Mouse (Mus musculus): Measurements from ENCODE around the gene Prep.

The Prep gene

DNA sequence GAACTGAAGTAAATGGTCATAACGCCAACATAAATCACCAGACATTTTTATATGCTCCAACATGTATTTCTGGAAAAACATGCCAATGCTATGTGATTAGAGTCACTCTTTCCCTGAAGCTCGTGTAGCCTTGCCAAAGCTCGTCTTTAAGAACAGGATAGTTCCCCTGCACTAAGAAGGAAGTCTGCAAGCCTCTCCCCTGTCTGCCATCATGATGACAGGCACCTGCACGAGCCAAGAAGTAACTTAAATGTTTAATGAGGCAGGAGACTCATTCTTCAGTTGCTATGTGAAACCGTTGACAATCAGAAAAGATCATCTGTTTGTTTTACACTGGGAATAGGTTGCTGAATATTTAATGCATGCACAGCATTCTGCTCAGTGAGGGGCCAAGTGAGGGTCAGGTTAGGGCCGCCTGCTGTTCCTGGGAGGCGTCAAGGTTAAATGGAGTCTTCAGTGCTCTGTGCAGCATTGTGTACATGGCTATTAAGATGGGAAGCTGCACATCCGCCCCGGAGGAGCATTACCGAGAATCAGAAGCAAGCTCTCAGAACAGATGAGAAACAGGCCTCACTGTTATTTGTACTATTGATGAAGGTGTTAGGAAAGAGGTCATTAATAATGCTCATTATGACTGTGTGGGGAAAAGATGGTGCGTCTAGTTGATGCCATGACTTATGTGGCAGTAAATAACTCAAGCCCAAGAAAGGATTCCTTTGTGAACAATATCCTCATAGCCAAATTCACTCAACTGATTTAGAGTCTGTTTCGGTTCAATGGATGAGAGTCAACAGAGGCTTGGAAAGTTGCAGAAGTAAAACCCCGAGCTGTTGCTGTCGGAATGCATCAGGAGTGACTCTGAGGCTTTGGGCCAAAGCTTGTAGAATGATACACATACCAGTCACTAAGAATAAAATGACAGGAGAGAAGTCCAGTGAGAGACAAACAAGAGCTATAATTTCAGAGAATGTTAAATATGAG lies 126.6 kb downstream of the Prep start:
- DNase-seq, result no peak

DNA sequence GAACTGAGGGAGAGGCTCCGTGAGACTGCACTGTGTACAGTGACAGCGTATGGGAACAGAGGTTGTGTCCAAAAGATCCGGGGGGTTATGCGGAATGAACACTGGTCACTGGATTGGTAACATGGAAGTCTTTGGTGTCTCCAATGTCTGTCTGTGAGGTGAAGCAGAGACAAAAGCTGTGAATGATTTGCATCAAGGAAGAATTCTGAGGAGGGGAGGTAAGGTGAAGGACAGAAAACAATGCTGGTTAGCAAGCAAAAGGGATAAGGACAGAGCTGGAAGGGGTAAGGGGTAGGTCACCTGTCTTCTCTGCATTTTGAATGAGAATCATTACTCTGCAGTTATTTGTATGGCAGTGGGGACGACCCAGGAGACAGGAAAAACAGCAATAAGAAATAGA lies 127.5 kb downstream of the Prep start:
- no peak for DNase-seq

DNA sequence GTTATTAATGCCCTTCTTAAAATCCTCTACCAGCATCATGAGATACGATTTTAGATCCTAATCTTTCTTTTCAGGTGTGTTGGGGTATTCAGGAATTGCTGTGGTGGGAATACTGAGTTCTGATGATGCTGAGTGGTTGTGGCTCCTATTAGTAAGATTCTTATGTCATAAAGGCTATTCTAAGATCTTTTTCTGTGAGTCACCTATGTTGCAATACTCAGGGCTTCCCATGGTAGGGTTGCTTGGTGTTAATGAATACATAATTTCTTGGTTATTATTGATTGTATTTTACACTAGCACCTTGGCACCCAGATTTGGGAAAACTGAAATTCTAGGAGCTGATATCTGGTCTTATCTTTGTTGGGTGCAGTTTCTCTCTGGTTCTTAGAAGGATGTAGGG lies 137.6 kb downstream of the Prep start:
- no peak for DNase-seq

DNA sequence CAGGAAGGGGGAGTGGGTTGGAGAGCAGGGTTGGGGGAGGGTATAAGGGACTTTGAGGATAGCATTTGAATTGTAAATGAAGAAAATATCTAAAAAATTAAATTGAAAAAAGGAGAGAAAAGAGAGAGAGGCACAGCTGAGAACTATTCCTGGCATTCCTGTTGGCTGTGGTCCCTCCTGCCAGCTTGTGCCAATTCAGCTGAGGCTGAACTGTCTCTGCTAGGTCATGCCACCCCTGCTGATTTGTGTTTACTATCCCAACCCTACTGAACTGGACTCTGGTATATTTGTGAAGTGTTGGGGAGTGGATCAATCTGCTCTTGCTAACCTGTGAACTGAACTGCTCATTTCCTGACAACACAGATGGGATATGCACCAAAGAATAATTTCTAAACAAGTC lies 143.2 kb downstream of the Prep start:
- no peak for DNase-seq

DNA sequence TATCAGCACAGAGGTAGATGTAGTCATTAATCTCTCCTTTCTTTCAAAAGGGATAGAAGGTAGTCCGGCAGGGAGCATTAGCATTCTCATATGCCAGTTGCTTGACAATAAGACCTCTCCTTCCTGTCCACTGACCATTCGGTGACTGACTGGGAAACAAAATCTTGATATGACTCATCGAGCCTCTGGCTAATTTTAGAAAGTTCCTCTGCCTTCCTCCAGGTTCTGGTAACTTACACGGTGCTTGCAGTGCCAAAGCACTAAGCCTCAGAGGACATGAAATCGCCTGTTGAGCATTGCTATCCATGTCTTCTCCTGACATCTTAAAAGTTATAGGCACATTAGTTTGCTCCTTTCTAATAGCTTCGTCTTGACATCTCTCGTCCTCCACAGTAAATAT lies 149.7 kb downstream of the Prep start:
- no peak for DNase-seq

Data from kidney, adult 11 months (tissue).